Mouse (Mus musculus): ENCODE results near the gene Rpl28. TPM values are rescaled to one million over a fixed set of nuclear protein-coding genes. Genes with fewer than 3 reads are reported as not detected.

The Rpl28 gene
- polyA plus RNA-seq, 1 experiment, result 3,556 TPM

GRCm38 (mm10) chr7:4844245-4844916 lies 51.7 kb downstream of the Rpl28 start, which contains the start of gene Shisa7:
Gene Shisa7, minus strand, starts transcription at chr7:4844696.
- TF ChIP-seq MYOD1 (IDR thresholded peaks at IDR 0.05; ENCODE audit: control insufficient read depth, insufficient read length, low read depth) (no peak), MAX (IDR thresholded peaks at IDR 0.05) (no peak), USF1 (IDR thresholded peaks at IDR 0.05; ENCODE audit: low read depth) (no peak), MYOG (IDR thresholded peaks at IDR 0.05; ENCODE audit: control insufficient read depth, extremely low read depth, insufficient read length) (no peak), FOSL1 (IDR thresholded peaks at IDR 0.05; ENCODE audit: insufficient read depth, low read length, poor library complexity, severe bottlenecking) (no peak), CEBPB (IDR thresholded peaks at IDR 0.05; ENCODE audit: low read depth) (no peak), CTCF (IDR thresholded peaks at IDR 0.05; ENCODE audit: control insufficient read depth, insufficient read depth, insufficient read length) (no peak)
- Histone ChIP-seq H3K79me2 (ENCODE audit: control insufficient read depth, insufficient read depth) (no peaks in the 10 kb centered on the region), H3K4me3 (ENCODE audit: insufficient read depth, poor library complexity, severe bottlenecking) (no peak within 1 kb of the TSS), H3K79me3 (ENCODE audit: low read depth) (no peaks in the 10 kb centered on the region), H3K36me3 (ENCODE audit: control insufficient read depth, insufficient read depth) (no peaks in the 10 kb centered on the region), H3K27me3 (ENCODE audit: control insufficient read depth, insufficient read depth, insufficient read length) (peaks cover 42% of the 10 kb centered on the region), H3ac (ENCODE audit: control insufficient read depth, insufficient read length, low read depth) (no peak within 1 kb of the TSS)

Other genes starting within 250 kb of the Rpl28 start
- gene Syt5, start 245.3 kb upstream of the Rpl28 start, polyA plus RNA-seq (2012; fragmentation: generic; extraction: Trizol), result 0.11 TPM
- not detected for gene Ptprh, start 188.8 kb upstream of the Rpl28 start, polyA plus RNA-seq (2012; fragmentation: generic; extraction: Trizol)
- 2.8 TPM for gene Tmem86b, start 161.5 kb upstream of the Rpl28 start, polyA plus RNA-seq (2012; fragmentation: generic; extraction: Trizol)
- gene Ppp6r1, start 133.9 kb upstream of the Rpl28 start, polyA plus RNA-seq (2012; fragmentation: generic; extraction: Trizol), result 56.1 TPM
- gene Hspbp1, start 107.8 kb upstream of the Rpl28 start, polyA plus RNA-seq (2012; fragmentation: generic; extraction: Trizol), result 110 TPM
- 15.3 TPM for gene Brsk1, start 102.3 kb upstream of the Rpl28 start, polyA plus RNA-seq (2012; fragmentation: generic; extraction: Trizol)
- 0.07 TPM for gene Tmem150b, start 67.6 kb upstream of the Rpl28 start, polyA plus RNA-seq (2012; fragmentation: generic; extraction: Trizol)
- 12.7 TPM for gene Kmt5c, start 52.8 kb upstream of the Rpl28 start, polyA plus RNA-seq (2012; fragmentation: generic; extraction: Trizol)
- gene Cox6b2, start 39.8 kb upstream of the Rpl28 start, polyA plus RNA-seq (2012; fragmentation: generic; extraction: Trizol), result 0.26 TPM
- not detected for gene Fam71e2, start 21.6 kb upstream of the Rpl28 start, polyA plus RNA-seq (2012; fragmentation: generic; extraction: Trizol)
- gene Il11, start 10.0 kb upstream of the Rpl28 start, polyA plus RNA-seq (2012; fragmentation: generic; extraction: Trizol), result 1.3 TPM
- gene Tmem190, start 9.9 kb upstream of the Rpl28 start, polyA plus RNA-seq (2012; fragmentation: generic; extraction: Trizol), result 0.84 TPM
- 22.9 TPM for gene Tmem238, start 3.2 kb upstream of the Rpl28 start, polyA plus RNA-seq (2012; fragmentation: generic; extraction: Trizol)
- 599 TPM for gene Ube2s, start 19.7 kb downstream of the Rpl28 start, polyA plus RNA-seq (2012; fragmentation: generic; extraction: Trizol)
- not detected for gene Shisa7, start 51.8 kb downstream of the Rpl28 start, polyA plus RNA-seq (2012; fragmentation: generic; extraction: Trizol)
- 0.32 TPM for gene Isoc2b, start 77.4 kb downstream of the Rpl28 start, polyA plus RNA-seq (2012; fragmentation: generic; extraction: Trizol)
- gene Isoc2a, start 84.3 kb downstream of the Rpl28 start, polyA plus RNA-seq (2012; fragmentation: generic; extraction: Trizol), result 3.7 TPM
- gene Gm36210, start 113.6 kb downstream of the Rpl28 start, polyA plus RNA-seq (2012; fragmentation: generic; extraction: Trizol), result not detected
- gene Zfp628, start 122.3 kb downstream of the Rpl28 start, polyA plus RNA-seq (2012; fragmentation: generic; extraction: Trizol), result 9.0 TPM
- 2.7 TPM for gene Nat14, start 129.2 kb downstream of the Rpl28 start, polyA plus RNA-seq (2012; fragmentation: generic; extraction: Trizol)
- 3.7 TPM for gene Ssc5d, start 132.9 kb downstream of the Rpl28 start, polyA plus RNA-seq (2012; fragmentation: generic; extraction: Trizol)
- gene Sbk2, start 171.5 kb downstream of the Rpl28 start, polyA plus RNA-seq (2012; fragmentation: generic; extraction: Trizol), result 0.06 TPM
- 0.02 TPM for gene Sbk3, start 178.3 kb downstream of the Rpl28 start, polyA plus RNA-seq (2012; fragmentation: generic; extraction: Trizol)
- gene Zfp579, start 203.3 kb downstream of the Rpl28 start, polyA plus RNA-seq (2012; fragmentation: generic; extraction: Trizol), result 10.1 TPM
- gene Zfp524, start 221.5 kb downstream of the Rpl28 start, polyA plus RNA-seq (2012; fragmentation: generic; extraction: Trizol), result 12.9 TPM
- gene Fiz1, start 221.8 kb downstream of the Rpl28 start, polyA plus RNA-seq (2012; fragmentation: generic; extraction: Trizol), result 30.6 TPM
- gene Gm44973, start 222.6 kb downstream of the Rpl28 start, polyA plus RNA-seq (2012; fragmentation: generic; extraction: Trizol), result not detected
- 16.5 TPM for gene Zfp865, start 227.5 kb downstream of the Rpl28 start, polyA plus RNA-seq (2012; fragmentation: generic; extraction: Trizol)
- 0.34 TPM for gene Ccdc106, start 227.7 kb downstream of the Rpl28 start, polyA plus RNA-seq (2012; fragmentation: generic; extraction: Trizol)
- gene 4632433K11Rik, start 241.2 kb downstream of the Rpl28 start, polyA plus RNA-seq (2012; fragmentation: generic; extraction: Trizol), result not detected
- 1.5 TPM for gene Zfp784, start 245.6 kb downstream of the Rpl28 start, polyA plus RNA-seq (2012; fragmentation: generic; extraction: Trizol)